Mouse (Mus musculus): ENCODE data around the gene Acin1.

- TF ChIP-seq ZKSCAN1 (IDR thresholded peaks at IDR 0.05; ENCODE audit: borderline replicate concordance, low read depth, low read length): no peak
- no peak for TF ChIP-seq USF1 (IDR thresholded peaks at IDR 0.05; ENCODE audit: low read depth, low read length)
Observed at GRCm38 (mm10) chr14:54623334-54623733, 63.4 kb downstream of the Acin1 start.

Data from CH12.LX (cell line).